Mouse (Mus musculus) limb, embryonic 11.5 days (tissue): Measurements from ENCODE around the gene Hk3. TPM values are rescaled to one million over a fixed set of nuclear protein-coding genes. Genes with fewer than 3 reads are reported as not detected.

Source experiments
- ATAC-seq: fragments of 200-750 bp; cut with Nextera tagmentation; 2 replicates; pipeline ENCODE4 v1.8.0; 2017; ENCODE audit warnings: low read depth; ENCODE audit not compliant: insufficient number of reproducible peaks, low FRiP score, low TSS enrichment
- DNase-seq: peaks from one replicate; pipeline ENCODE4 v3.0.0-alpha.2; 2015; ENCODE audit warnings: low spot score
- H3K27ac ChIP-seq: fragments of 300-500 bp; sonication (generic); replicated peaks from 2 replicates; pipeline ENCODE4 v1.5.1; 2014; ENCODE audit warnings: low read depth, mild to moderate bottlenecking, low read length
- H3K27me3 ChIP-seq: fragments of 300-500 bp; sonication (generic); 2 replicates; pipeline ENCODE4 v1.6.1; 2014; ENCODE audit warnings: mild to moderate bottlenecking, low read length, mixed read lengths; ENCODE audit not compliant: control insufficient read depth, insufficient read depth
- H3K36me3 ChIP-seq: fragments of 300-500 bp; sonication (generic); 2 replicates; pipeline ENCODE4 v1.6.1; 2014; ENCODE audit warnings: mild to moderate bottlenecking, low read length, moderate library complexity, mixed read lengths; ENCODE audit not compliant: control insufficient read depth, insufficient read depth
- H3K4me1 ChIP-seq: fragments of 300-500 bp; sonication (generic); 2 replicates; pipeline ENCODE4 v1.6.1; 2014; ENCODE audit warnings: low read length, mixed read lengths; ENCODE audit not compliant: control insufficient read depth, insufficient read depth
- H3K4me2 ChIP-seq: fragments of 300-500 bp; sonication (generic); 2 replicates; pipeline ENCODE4 v1.6.1; 2014; ENCODE audit warnings: low read depth, mild to moderate bottlenecking, moderate library complexity; ENCODE audit not compliant: severe bottlenecking
- H3K4me3 ChIP-seq: fragments of 300-500 bp; sonication (generic); 2 replicates; pipeline ENCODE4 v1.5.1; 2014; ENCODE audit warnings: low read depth, low read length
- H3K9ac ChIP-seq: fragments of 300-500 bp; sonication (generic); 2 replicates; pipeline ENCODE4 v1.6.1; 2014; ENCODE audit warnings: mild to moderate bottlenecking, low read length
- H3K9me3 ChIP-seq: fragments of 300-500 bp; sonication (generic); 2 replicates; pipeline ENCODE4 v1.6.1; 2016; ENCODE audit warnings: low read length; ENCODE audit not compliant: control insufficient read depth
- WGBS: fragments of 180-500 bp; shearing (Covaris S2); extraction: QIAGEN DNeasy Blood & Tissue Kit; methylation state at CpG from one replicate; pipeline ENCODE4 v1.1.7; 2014; 5-methylcytosine and 5-hydroxymethylcytosine counted together
- polyA plus RNA-seq: library from polyadenylated mRNA; unstranded; fragments of >200 nt; fragmentation: Nextera tagmentation; extraction: Ambion mirVana; gene quantifications from 2 replicates; pipeline ENCODE4 v1.2.1, GENCODE M21; 2014

The Hk3 gene
- polyA plus RNA-seq, 1 experiment from 2014 or later = 0.51 TPM

- Histone ChIP-seq H3K4me3 (no peak overlapping the region), H3K9ac (no peak overlapping the region), H3K9me3 (no peaks in the 10 kb centered on the region), H3K4me1 (no peaks in the 10 kb centered on the region), H3K4me2 (no peak overlapping the region), H3K36me3 (no peaks in the 10 kb centered on the region), H3K27me3 (no peaks in the 10 kb centered on the region), H3K27ac (no peak overlapping the region)
- ATAC-seq (no peak), DNase-seq (no peak)
- 23% methylated on average over 4 of the region's 4 CpGs for WGBS
Observed at GRCm38 (mm10) chr13:54994576-54994975, 26.6 kb downstream of the Hk3 start.

GRCm38 (mm10) chr13:54992215-54992614, 29.0 kb downstream of the Hk3 start:
- H3K4me3 ChIP-seq = no peak overlapping the region
- 93% methylated on average over 7 of the region's 7 CpGs for WGBS
- no peak overlapping the region for H3K9ac ChIP-seq
- no peak overlapping the region for H3K27ac ChIP-seq
- H3K9me3 ChIP-seq = no peaks in the 10 kb centered on the region
- ATAC-seq (no peak), DNase-seq (no peak)
- H3K4me1 ChIP-seq = no peaks in the 10 kb centered on the region
- no peaks in the 10 kb centered on the region for H3K27me3 ChIP-seq
- H3K36me3 ChIP-seq = no peaks in the 10 kb centered on the region
- H3K4me2 ChIP-seq = no peak overlapping the region

DNA sequence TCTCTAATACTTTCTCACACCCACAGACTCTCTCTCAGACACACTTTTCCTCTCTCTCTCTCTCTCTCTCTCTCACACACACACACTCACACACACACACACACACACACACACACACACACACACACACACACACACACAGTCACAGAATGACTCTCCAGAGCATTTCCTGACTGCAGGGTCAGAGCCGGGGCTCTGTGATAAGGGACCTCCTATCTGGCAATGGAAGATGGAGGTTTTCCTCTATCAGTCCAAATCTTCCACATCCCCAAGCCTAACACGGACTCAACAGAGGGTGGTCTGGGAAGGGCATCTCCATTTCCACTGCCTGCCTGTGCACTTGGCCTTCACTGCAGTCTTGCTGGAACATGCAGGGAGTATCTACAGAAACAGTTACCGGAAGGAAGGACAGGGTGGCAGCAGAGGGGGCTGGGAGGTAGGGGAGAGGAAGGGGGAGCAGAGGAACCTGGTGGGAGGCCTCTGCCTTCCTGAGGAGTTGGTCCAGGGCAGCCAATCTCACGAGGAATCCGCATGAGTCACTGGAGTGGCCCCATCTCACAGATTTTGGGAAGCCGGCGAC, 32.9 kb downstream of the Hk3 start:
- Histone ChIP-seq H3K4me2 (no peak overlapping the region), H3K9ac (no peak overlapping the region), H3K4me3 (no peak overlapping the region), H3K36me3 (no peaks in the 10 kb centered on the region), H3K9me3 (no peaks in the 10 kb centered on the region), H3K4me1 (no peaks in the 10 kb centered on the region), H3K27ac (no peak overlapping the region), H3K27me3 (no peaks in the 10 kb centered on the region)
- ATAC-seq (no peak), DNase-seq (no peak)
- 50% methylated on average over 7 of the region's 7 CpGs for WGBS

GRCm38 (mm10) chr13:54987405-54987804, 33.8 kb downstream of the Hk3 start:
- 84% methylated on average over 9 of the region's 9 CpGs for WGBS

DNA sequence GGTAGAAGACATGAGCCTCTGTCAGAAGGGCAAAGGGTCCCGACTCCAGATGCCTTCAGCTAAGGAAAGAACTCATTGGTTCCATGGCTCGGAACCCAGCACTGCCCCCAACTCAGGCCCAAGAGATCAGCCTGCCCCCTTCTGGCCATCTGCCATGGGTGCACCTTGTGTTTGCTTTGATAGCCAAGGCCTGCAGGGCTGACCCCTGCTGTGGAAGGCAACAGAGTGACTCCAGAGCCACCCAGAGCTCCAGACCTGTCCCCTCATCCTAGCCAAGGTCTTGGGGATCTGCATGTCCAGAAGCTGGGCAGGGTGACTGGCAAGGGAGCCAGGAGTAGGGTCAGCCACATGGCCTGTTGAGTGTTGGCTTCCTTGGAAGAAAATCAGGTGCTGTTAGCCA, 37.6 kb downstream of the Hk3 start:
- no peak overlapping the region for H3K27ac ChIP-seq
- DNase-seq = peak; percentile 36
- no peak overlapping the region for H3K4me3 ChIP-seq
- no peak overlapping the region for H3K4me2 ChIP-seq
- no peaks in the 10 kb centered on the region for H3K27me3 ChIP-seq
- no peak overlapping the region for H3K9ac ChIP-seq
- no peaks in the 10 kb centered on the region for H3K36me3 ChIP-seq
- no peaks in the 10 kb centered on the region for H3K4me1 ChIP-seq
- 48% methylated on average over 2 of the region's 2 CpGs for WGBS
- no peak for ATAC-seq
- no peaks in the 10 kb centered on the region for H3K9me3 ChIP-seq

More at GRCm38 (mm10) chr13:54987405-54987804, 33.8 kb downstream of the Hk3 start:
- Histone ChIP-seq H3K4me3 (no peak overlapping the region), H3K9ac (no peak overlapping the region), H3K9me3 (no peaks in the 10 kb centered on the region), H3K36me3 (no peaks in the 10 kb centered on the region), H3K27ac (no peak overlapping the region), H3K4me1 (no peaks in the 10 kb centered on the region), H3K4me2 (no peak overlapping the region), H3K27me3 (no peaks in the 10 kb centered on the region)
- DNase-seq (no peak), ATAC-seq (no peak)

DNA sequence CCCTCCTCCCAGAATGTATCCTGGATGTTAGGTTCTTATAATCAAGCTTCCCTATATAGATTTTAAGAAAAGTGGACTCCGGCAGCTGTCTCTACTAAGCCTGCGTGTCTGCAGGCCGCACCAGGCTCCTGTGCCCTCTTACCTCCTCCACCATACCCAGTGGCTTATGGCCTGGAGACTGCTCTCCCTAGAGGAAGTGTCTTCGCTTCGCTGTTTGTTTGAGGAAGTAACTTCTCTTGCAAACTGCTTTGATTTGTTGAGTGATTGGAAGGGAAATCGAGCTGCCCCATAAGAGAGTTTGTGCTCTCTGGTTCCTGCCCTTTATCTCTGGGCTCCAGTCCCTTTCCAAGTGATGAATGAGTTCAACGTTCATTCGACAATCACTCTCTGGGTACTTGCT, 38.2 kb downstream of the Hk3 start:
- WGBS = 83% methylated on average over 8 of the region's 8 CpGs
- Histone ChIP-seq H3K27ac (no peak overlapping the region), H3K27me3 (no peaks in the 10 kb centered on the region)

DNA sequence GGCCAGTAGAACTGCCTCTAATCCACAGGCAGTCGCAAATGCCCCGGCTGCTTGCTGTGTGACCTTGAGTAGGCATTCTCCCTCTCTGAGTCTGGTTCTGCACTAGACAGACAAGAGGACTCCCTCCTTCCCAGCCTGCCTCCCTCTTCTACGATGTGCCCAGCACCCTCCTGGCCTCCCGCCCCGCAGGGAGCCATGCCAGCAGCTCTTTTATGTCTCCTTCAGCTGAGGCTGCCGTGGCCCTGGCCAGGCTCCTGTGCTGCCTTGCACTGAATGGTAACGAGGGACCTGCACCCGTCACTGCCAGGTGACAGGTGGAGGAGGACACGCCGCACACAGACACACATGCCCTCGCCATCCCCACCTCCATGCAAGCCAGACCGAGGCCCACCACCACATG, 40.2 kb downstream of the Hk3 start:
- Histone ChIP-seq H3K36me3 (no peaks in the 10 kb centered on the region), H3K27ac (no peak overlapping the region), H3K4me3 (no peak overlapping the region), H3K27me3 (no peaks in the 10 kb centered on the region), H3K4me2 (no peak overlapping the region), H3K9me3 (no peaks in the 10 kb centered on the region), H3K9ac (no peak overlapping the region), H3K4me1 (no peaks in the 10 kb centered on the region)
- no peak for DNase-seq
- 66% methylated on average over 12 of the region's 12 CpGs for WGBS
- ATAC-seq = no peak

More for the DNA sequence above, 38.2 kb downstream of the Hk3 start:
- DNase-seq = no peak
- no peak overlapping the region for H3K4me2 ChIP-seq
- no peak overlapping the region for H3K4me3 ChIP-seq
- ATAC-seq = no peak
- no peaks in the 10 kb centered on the region for H3K9me3 ChIP-seq
- H3K4me1 ChIP-seq = no peaks in the 10 kb centered on the region
- no peak overlapping the region for H3K9ac ChIP-seq
- H3K36me3 ChIP-seq = no peaks in the 10 kb centered on the region

DNA sequence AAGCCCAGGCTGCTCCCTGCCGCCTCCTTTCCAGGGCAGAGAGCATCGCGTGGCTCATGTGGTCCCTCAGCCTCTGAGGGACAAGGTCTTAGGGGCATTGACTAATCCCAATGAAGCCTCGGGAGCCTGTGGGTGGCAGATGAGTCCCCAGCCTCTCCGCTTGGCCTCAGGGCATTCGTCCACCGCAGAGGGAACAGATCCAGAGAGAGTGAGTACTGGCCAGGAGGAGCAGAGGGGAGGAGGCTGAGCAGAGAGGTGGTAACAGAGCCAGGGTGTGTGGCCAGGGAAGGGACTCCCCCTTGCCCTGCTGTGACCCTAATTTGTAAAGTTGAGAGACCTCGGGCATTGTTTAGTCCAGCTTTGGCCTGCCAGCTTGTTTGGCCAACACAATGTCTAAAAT, 42.4 kb downstream of the Hk3 start:
- Histone ChIP-seq H3K4me1 (no peaks in the 10 kb centered on the region), H3K27me3 (no peaks in the 10 kb centered on the region)

DNA sequence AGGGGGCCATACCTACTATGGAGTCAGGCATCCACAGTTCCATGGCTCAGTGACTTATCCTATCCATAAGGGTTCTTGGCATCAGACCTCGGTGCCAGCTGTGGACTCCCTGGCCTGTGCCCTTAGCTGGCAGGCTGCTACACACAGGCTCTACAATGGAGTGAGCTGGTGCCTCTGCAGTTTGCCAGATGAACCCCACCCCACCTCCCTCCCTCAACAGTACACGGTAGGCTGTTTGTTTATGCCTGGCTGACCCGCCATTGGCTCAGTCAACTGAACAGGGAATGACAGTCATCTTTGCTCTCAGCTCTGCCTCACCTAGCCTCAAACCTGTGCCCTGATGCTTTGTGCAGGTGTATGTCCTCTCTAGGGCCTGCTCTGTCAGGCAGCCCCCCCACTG, 45.6 kb downstream of the Hk3 start:
- H3K36me3 ChIP-seq = no peaks in the 10 kb centered on the region
- no peaks in the 10 kb centered on the region for H3K9me3 ChIP-seq
- WGBS = 53% methylated on average over 3 of the region's 3 CpGs
- H3K9ac ChIP-seq = no peak overlapping the region
- no peaks in the 10 kb centered on the region for H3K4me1 ChIP-seq
- no peak overlapping the region for H3K4me3 ChIP-seq
- H3K27me3 ChIP-seq = no peaks in the 10 kb centered on the region
- ATAC-seq (no peak), DNase-seq (no peak)
- no peak overlapping the region for H3K4me2 ChIP-seq
- H3K27ac ChIP-seq = no peak overlapping the region

More for the DNA sequence above, 42.4 kb downstream of the Hk3 start:
- DNase-seq = no peak
- no peak overlapping the region for H3K4me3 ChIP-seq
- no peak overlapping the region for H3K9ac ChIP-seq
- H3K27ac ChIP-seq = no peak overlapping the region
- H3K36me3 ChIP-seq = no peaks in the 10 kb centered on the region
- H3K4me2 ChIP-seq = no peak overlapping the region
- ATAC-seq = no peak
- 58% methylated on average over 8 of the region's 8 CpGs for WGBS
- H3K9me3 ChIP-seq = no peaks in the 10 kb centered on the region
